Mouse (Mus musculus) heart, postnatal 0 days (tissue): ENCODE results near the gene AC134908.4.

ENCODE experiments used
- CTCF ChIP-seq: IDR thresholded peaks from 2 replicates; pipeline ENCODE4 v1.5.1; 2016; ENCODE audit warnings: antibody characterized with exemption, control low read depth, low read depth
- EP300 ChIP-seq: IDR thresholded peaks from 2 replicates; pipeline ENCODE4 v1.6.1; 2016; ENCODE audit warnings: antibody characterized with exemption, low read depth

- TF ChIP-seq CTCF, result no peak
- TF ChIP-seq EP300, result no peak
Measured at GRCm38 (mm10) chr17:25794998-25795397, 461 bp downstream of the AC134908.4 start.
